Mouse (Mus musculus) kidney, postnatal 4 days (tissue): ENCODE measurements around the gene Clec16a.

Experiments
- DNase-seq, 2 experiments: peaks; one replicate each; pipeline ENCODE4 v3.0.0; 2021; ENCODE audit warnings: mixed read lengths in 2 of 2

Clec16a gene

DNA sequence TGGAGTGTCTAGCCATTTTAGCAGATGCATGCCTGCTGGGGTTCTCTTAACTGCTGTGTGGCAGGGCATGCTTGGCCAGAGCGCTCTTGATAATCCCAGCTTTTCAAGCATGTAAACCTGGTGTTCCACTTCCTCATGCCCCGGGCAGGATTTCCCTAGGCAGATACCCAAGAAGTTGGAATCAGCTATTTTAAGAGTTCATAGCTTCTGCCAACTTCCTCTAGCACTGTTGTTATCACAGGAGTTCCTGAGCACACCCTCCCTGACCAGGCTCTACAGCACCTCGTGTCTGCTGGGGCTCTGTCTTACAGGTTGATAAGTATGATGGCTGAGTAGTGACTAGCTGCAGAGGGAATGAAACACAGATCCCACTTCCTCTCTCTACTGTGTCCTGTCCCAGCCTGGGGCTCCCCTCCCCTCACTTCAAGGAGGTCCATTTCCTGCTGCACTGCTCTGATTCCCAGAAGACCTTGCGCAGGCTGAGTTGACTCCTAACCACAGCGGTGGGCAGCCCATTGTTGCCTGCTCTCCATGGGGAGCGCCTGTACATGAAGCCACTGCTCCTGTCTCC is 144.7 kb downstream of the Clec16a start:
- peak in 1 of 2 experiments; percentile 42 for DNase-seq

DNA sequence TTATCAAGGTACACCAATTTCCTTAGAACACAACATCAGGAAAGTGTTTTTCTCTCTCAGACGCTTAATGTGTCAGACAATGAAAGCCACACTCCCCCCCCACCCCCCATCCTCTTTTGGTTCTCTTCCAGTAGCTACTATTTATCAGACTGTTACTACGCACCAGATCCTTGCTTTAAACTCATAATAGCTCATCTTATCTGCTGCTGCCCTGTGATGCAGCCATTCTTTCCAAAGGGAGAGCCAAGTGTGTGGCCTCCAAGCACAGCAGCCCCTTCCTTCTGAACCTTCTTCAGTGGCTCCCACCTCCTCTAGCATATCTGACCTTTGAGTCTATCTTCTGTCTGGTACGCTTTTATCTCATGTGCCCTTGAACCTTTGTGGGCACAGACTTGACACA is 145.3 kb downstream of the Clec16a start:
- DNase-seq = no peak

DNA sequence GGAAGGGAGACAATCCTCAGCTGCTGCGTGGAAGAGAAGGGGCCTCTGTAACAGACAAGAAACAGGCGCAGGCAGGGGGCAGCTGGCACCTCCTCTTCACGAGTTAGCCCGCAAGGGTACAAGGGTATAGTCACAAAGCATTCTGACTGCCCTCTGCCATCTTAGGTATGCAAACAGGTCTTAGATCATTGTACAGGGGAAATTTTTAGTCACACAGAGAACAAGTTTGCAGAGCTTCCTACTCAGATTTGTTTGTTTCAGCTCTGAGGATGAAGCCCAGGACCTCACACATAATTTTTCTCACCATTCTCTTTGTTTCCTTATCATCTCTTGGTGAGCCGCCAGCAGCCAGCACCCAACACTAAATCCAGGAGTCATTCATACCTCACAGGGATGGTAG is 146.6 kb downstream of the Clec16a start:
- no peak for DNase-seq

DNA sequence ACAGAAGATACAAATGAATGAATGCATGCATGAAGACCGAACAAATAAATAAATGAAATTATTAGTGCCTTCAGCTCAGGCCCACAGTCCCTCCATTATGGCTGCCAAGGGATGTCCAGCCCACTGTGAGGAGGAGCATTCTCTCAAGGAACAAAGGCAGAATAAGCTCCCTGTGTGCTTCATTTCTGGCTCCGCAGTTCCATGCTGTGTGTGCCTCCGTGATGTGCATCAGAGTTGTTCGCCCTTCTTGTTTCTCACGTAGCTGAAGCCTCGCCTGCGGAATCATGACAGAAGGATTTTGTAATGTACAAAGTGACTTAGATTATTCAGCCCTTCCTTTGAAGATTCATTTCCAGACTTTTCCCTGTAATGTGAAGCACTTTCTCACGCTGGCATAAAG is 147.7 kb downstream of the Clec16a start:
- no peak for DNase-seq

DNA sequence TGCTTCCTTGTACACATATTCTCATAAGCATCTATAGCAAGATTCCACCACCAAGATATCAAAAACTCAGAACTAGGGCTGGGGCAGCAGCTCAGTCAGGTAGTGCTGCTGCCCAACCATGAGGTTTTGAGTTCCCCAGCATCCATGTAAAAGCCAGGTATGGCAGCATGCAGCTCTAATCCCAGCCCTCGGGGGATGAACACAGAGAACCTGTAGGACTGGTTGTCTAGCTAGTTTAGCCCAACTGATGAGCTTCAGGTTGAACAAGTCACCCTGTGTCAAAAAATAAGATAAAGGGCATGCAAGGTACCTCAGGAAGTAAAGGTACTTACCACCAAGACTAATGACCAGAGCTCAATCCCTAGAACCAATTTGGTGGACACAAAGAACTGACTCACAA is 148.3 kb downstream of the Clec16a start:
- no peak for DNase-seq

DNA sequence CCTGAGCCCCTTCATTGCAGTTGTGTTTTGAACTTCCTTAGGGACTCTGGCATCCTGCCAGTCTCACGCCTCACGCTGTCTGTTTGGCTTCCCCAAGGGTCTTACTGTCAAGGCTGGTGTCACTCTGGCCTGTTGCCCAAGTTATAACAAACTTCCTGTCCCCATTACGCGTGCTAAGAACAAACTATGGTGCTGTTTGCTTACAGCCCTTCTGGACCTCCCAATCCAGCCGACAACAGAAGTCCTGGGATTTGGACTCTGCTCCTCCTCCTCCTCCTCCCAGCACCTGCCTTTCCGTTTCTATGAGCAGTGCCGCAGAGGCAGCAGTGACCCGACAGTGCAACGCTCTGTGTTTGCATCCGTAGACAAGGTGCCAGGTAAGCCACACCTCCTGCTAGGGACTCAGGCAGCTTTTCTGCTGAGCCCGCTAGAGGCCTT is 149.3 kb downstream of the Clec16a start:
- peak; percentile 59 to 72 for DNase-seq

DNA sequence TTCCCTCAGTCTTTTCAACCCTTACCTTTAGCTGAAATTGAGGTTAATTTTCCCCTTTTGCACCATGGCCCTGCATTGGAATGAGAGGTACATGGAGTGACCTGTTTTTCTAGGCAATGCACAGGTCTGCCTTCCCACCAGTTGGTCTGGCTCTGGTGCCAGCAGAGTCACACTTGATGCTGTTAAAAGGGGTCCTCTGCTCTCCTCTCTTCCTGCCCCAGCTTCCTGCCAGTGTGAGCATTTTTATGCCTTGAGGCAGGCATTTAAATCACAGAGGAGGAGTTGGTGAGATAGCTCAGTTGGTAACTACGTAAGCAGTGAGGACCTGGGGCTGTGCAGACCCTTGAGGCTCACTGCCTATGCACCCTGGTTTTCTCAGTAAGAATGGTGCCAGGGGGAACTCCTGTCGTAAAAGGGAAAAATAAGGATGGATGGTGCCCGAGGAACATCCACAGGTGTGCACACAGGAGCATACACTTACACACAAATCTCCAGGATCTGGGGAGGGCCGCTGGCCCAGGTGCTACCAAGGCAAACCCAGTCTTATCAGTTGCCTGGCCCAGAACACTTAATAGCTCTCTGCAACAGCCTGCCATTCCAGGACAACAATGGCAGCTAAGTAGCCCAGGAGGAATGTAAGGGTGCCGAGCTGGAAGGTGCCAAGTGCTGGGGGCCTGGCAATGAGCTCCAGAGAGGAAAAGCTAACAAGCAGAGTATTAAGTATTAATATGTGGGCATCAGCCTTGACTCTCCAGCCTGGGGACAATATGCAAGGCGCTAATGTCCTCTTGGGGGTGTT is 152.9 kb downstream of the Clec16a start:
- no peak for DNase-seq

DNA sequence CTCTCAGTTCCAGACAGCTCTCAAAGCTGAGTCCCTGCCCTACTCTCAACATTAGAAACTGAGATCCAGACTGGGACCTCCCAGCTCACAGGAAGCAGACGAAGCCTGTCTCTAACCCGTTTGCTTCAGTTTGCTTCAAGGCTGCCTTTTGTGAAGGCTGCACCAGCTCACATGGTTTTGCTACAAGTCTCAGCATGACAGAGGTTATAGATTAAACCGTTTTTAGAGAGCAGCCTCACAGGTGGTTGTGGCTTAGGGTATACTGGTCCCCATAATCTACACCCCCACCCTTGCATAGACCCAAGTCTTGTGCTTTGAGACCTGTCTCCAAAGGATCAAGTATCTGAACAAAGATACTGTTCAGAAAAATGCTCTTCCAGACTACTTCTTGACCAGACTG is 154.2 kb downstream of the Clec16a start:
- DNase-seq = no peak

DNA sequence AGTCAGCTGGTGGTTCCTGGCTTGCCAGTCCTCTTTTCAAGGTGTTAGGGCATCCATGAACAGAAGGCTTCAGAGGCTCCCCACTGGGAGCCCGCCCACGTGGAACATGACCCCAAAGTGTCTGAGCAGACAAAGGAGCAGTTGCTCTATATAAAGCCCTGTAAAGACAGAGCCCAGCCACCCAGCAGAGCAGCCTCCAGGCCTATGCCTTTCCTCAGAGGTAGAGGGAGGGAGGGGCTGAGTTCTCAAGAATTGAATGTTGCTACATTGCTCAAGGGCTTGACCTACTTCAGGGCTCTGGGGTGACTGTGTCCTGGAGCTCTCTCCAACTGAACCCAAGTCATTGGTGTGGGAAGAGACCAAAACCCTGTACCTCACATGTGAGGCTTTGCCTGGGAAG is 155.0 kb downstream of the Clec16a start:
- DNase-seq = no peak

DNA sequence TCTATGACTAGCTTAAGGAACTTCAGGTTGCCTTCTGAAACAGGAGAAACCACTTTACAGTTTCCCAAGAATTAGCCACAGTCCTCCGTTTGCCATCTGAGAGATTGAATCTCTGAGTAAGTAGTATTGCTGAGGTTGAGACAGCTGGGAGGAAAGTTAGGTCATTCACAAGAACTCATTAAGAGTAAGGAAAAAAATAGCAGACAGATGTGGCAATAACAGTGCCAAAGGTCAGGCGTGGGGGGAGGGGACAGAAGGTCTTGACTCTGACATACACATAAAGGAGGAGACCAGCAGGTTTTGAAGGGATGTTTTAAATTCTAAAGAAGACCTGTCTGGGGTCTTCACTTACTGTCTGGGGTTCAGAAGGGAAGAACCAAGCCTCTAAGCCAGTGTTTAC is 157.3 kb downstream of the Clec16a start:
- DNase-seq = peak; percentile 25 to 26

DNA sequence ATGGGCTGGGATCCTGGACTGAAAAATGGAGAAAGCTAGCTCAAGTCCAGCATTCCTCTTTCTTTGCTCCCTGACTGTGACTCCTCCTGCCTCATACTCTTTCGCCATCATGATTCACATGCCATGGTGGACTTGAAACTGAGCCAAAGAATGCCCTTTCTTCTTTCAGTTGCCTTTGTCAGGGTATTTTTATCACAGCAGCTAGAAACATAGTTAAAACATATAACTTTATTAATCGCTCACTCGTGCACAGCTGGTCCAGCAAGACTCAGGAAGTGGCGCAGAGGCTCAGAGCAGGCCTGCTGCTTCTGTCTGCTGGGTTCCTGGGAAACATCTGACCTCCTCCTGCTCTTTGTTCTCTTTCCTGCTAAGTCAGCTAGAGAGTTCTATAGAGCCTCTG is 158.8 kb downstream of the Clec16a start:
- no peak for DNase-seq

DNA sequence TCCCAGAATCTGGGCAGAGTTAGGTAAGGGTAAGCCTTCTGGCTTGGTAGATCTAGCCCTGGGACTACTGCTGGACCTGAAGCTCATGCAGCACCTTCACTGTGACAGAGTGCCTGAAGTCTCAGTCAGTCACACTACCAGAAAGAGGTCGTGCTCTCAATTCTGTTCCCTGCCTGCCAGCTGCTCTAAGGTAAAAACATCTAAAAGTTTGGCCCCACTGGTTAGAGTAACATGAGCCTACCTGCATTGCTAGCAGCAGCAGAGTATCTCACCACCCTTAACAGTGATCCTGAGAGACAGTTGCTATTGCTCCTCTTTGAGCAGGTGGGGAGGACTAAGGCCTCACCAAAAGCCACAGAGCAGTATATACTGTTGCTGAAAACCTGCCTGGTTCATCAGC is 160.3 kb downstream of the Clec16a start:
- DNase-seq = no peak

DNA sequence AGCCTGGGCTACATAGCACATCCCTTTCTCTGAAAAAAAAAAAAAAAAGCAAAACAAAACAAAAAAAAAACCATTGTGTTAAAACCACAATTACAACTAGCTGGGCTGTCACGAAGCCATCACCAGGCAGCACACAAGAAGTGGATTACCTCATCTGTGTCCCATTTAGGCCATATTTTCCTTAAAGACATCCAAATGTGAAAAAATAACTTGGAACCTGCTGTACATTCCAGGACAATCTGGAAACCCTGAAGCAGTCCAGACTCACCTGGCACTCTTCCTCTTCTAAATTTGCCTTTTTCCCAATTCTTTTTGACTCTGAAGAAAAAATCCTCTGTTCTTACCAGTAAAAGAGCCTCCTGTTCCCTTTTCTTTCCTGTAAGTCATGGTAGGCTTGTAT is 166.4 kb downstream of the Clec16a start:
- no peak for DNase-seq

DNA sequence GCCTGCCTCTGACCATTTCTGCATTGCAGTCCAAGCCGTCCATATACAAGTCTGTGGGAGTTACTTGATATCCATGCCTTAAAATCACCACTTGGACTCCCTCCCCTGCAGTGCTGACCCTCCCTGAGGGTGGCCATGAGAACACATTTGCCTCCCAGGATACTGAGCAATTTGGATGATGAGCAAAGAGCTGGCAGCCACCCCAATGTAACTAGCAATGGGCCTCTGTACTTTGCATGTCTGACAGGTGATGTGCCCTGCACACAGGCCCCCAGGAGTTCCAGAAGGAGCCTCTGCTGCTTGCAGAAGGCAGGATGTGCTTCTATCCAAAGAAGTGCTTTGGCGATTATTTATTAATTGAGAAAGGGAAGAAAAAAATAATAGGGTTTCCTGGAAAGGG is 167.9 kb downstream of the Clec16a start:
- DNase-seq = no peak

DNA sequence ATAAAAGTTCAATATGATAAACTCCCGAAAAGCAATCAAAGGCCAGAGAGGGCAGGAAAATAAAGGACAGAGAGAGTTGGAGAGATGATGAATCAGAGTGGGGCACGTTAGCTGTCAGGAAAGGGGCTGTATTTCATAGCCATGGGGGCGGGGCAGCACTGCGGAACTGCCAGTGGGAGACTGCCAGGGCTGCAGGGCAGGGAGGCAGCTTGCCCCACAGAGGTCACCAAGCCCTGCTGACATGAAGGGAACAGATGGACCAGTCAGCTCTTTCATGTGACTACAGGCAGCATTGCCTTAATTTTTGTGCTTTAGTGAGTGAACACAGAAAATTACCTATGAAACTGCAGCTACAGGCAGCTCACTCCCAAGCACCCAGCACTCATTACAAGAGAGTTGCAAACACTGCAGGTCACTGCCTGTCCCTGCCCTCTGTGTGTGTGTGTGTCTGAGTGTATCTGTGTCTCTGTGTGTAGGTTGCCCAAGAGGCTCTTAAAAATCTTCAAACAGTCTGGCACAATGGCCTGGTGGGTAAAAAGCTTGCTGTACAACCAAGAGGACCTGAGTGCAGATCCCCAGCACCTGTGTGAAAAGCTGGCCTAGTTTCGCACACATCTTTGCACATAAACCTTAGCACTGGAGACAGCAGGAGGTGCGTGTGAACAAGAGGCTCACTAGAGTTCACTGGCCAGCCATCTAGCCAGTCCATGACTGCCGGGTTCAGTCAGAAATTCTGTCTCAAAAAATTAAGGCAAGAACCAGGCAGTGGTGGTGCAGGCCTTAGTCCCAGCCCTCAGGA is 168.5 kb downstream of the Clec16a start:
- peak; percentile 65 to 71 for DNase-seq

DNA sequence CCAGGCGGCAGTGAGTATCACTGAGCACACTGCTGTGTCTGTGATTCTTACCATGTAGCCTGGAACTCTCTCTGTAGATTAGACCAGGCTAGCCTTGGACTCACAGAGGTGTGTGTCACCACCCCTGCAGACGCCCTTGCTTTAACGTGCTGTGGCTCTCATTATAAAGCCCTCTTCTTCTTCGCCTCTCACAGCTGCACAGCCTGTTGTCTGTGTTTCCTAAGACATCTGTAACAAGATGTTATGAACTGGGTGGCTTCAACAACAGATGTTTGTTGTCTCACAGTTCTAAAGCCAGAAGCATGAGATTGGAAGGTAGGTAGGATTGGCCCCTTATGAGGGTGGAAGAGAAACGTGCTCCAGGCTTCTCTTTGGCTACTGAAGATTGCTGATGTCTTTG is 170.1 kb downstream of the Clec16a start:
- DNase-seq = no peak

DNA sequence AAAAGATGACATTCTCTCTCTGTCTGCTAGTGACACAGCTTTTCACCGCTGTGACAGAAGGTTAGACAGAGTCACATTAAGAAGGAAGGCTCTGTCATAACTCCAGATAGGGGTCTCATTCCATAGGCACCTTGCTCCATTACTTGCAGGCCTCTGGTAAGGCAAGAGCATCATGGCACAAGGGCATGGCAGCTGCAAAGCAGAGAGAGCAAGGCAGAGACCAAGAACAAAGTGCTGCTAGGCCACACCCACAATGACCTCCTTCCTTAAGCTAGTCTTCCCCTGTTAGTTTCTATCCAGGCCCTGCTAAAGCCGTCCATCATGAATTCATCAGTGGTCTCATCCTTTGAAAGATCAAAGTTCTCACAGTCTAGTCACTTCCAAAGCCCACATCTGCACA is 170.5 kb downstream of the Clec16a start:
- DNase-seq = no peak

DNA sequence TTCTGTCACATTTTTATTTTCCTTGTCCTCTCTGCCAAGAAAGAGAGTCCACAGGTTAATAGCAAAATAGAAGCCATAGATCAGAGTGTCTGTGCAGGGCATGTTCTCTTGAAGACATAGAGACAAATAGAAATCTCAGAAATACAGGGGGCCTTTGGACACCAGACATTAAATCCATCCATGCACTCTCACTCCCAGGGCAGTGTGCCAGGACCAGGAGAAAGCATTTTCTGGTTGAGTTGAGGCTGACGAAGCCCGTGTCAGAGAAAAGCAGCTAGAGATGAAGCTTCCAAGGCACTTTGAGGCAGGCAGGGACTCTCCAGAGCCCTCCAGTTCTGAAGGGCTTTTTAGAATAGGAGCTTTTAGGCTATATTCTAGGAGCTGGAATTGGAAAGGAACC is 171.6 kb downstream of the Clec16a start:
- no peak for DNase-seq

DNA sequence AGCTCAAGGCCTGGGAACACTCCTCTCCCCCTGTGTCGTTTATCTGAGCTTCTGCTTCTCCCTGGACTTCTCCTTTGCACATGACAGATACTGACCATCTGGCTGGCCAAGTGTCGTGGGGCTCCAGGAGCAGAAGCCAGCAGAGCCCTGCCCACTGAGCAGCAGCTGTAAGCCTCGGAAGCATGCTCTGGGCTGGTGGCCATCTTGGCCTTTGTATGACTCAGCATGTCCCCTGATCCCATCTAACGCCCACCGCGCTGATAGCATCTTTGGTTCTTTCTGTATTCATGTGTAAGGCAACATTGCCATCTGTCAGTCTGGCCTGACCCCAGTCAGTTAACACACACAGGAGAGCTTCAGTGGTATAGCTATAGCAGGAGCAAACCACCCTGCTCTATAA is 174.8 kb downstream of the Clec16a start:
- no peak for DNase-seq

DNA sequence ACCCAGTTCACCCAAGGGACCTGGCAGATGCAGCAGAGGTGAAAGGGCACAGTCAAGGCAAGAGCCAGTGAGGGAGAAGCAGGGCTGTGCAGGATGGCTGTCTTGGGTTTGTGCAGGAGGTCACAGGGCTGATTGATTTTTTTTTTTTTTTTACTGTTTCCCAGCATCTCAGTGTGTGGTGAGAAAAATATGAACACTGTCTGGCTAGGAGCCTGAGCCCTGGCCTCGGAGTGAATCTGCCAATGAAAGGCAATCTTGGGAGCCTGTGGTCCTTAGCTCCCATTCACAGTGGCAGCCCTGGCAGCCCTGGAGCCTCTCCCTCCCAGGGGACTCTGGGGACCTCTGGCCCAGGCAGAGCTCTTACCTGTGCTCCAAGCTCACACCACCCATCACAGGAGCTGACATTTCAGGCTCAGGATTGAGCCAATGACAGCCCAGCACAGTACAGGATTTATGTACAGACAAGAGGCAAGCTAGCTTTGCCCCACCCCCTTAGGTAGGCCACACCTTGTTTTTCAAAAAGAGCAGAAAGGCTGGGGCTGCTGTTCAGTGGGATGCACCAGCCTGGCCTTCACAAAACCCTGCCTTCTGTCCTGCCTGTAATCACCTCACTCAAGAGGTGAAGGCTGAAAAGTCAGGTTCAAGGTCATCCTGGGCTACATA is 177.9 kb downstream of the Clec16a start:
- DNase-seq = no peak

DNA sequence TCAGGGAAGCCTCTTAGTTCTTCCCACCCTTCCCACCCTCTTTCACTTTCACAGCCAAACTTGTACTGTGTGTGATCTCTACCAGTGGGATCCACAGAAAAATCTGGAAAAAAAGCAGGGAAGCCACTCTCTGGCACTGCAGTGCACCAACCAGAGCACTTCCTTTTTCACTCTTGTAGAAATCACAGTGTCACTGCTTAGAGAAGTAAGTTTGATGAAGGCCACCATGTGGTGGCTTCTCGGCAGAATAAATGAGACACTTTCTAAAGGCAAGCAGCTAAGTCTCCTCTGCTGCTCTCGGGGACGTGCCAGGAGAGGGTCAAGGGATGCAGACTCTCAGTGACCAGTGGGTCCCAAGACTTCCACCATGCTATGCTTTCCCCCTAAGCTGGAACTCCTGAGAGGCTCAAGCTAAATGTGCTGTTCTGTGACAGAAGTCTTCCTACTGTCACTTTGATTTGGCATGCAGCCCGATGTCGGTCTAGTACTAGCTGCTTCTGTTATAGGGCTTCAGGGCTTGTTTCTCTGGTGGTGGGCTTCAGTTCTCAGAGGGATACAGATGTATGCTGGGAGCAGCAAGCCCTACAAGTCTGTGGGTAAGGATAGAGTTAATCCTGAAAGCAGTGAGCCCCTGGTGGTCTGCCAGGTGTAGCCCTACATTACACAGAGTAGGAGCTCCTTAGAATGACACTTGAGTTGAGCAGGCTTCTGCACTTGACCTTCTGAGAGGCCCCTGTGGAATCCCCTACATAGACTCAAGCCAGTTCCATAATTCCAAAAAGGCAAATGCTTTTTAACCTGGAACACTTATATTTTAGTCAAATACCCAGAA is 178.9 kb downstream of the Clec16a start:
- no peak for DNase-seq

DNA sequence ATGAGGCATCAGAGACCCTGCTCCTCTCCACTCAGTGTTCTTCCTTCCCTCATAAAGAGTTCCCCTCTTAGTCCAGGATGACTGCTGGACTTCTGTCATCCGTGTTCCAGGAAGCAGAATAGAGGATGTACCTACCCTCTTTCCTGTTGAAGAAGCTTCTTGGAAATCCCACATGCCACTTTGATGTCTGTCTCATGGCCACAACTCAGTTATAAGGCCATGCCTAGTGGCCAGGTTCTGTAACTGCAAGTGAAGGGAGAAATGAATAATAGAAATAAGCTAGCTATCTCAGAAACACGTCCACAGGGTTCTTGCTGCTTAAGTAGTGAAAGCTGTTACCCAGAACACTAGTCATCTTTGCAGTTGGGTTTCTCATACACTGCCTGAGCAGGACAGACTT is 180.0 kb downstream of the Clec16a start:
- no peak for DNase-seq
